Mouse (Mus musculus) myocyte (in vitro differentiated cells): ENCODE data around the gene Tmco1.
"Not testable (repeated sequence)": the region's sequence is repeated elsewhere in the genome, so short reads cannot be mapped to it uniquely, and the experiment has no call there.

Experiments
- CEBPB ChIP-seq: IDR thresholded peaks from 2 replicates; pipeline ENCODE4 v1.6.1; 2011; ENCODE audit warnings: mild to moderate bottlenecking, moderate library complexity; ENCODE audit not compliant: poor library complexity, insufficient read depth, severe bottlenecking
- E2F4 ChIP-seq: IDR thresholded peaks from one replicate; pipeline ENCODE4 v1.6.1; 2011; ENCODE audit warnings: mild to moderate bottlenecking, control low read depth, moderate library complexity; ENCODE audit not compliant: insufficient read depth
- POLR2A ChIP-seq: IDR thresholded peaks from one replicate; pipeline ENCODE4 v1.6.1; 2011; ENCODE audit warnings: low read depth, mild to moderate bottlenecking, control low read depth, moderate library complexity; ENCODE audit not compliant: insufficient read length
- POLR2AphosphoS2 ChIP-seq: IDR thresholded peaks from one replicate; pipeline ENCODE4 v1.6.1; 2011; ENCODE audit warnings: low read depth, control low read depth; ENCODE audit not compliant: insufficient read length
- SRF ChIP-seq: IDR thresholded peaks from one replicate; pipeline ENCODE4 v1.6.1; 2011; ENCODE audit warnings: low read depth; ENCODE audit not compliant: control insufficient read depth, insufficient read length
- USF1 ChIP-seq: IDR thresholded peaks from one replicate; pipeline ENCODE4 v1.6.1; 2011; ENCODE audit warnings: low read depth, mild to moderate bottlenecking, control low read depth, moderate library complexity

DNA sequence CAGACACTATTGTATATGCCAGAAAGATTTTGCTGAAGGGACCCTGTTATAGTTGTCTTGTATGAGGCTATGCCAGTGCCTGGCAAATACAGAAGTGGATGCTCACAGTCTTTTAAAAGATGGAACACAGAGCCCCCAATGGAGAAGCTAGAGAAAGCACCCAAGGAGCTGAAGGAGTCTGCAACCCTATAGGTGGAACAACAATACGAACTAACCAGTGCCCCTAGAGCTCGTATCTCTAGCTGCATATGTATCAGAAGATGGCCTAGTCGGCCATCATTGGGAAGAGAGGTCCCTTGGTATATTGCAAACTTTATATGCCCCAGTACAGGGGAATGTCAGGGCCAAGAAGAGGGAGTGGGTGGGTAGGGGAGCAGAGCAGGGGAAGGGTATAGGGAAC, 41.0 kb downstream of the Tmco1 start:
- TF ChIP-seq CEBPB, USF1, SRF, E2F4, POLR2A, POLR2AphosphoS2: not testable (repeated sequence)
